7 mouse cellular contexts compared by ENCODE assay signal in genomic region chr5:122146056-122146580, GRCm38 (mm10). TPM values are rescaled to one million over a fixed set of nuclear protein-coding genes. Genes with fewer than 3 reads are reported as not detected.
DNase-seq lines count a peak whose midpoint lies in the region; ATAC-seq lines count a peak whose summit lies in the region.

No protein-coding gene starts in this region.

- H3K4me2 ChIP-seq in hindbrain, embryonic 12.5 days (replicated peaks): no peak overlapping the region
- peak overlapping the region; percentile 70 for H3K4me2 ChIP-seq in liver, embryonic 11.5 days
- H3K4me2 ChIP-seq in neural tube, embryonic 14.5 days (ENCODE audit: low read depth, low read length): no peak overlapping the region

- no peak overlapping the region for H3K9ac ChIP-seq in hindbrain, embryonic 12.5 days
- H3K9ac ChIP-seq in liver, embryonic 11.5 days (ENCODE audit: low read depth, low read length): no peak overlapping the region
- no peak overlapping the region for H3K9ac ChIP-seq in neural tube, embryonic 14.5 days (replicated peaks; ENCODE audit: low read depth, low read length)

- no peak for ATAC-seq in hindbrain, embryonic 12.5 days (ENCODE audit: low FRiP score)
- ATAC-seq in liver, embryonic 11.5 days (replicated peaks; ENCODE audit: low FRiP score): no peak
- ATAC-seq in neural tube, embryonic 14.5 days (ENCODE audit: low read depth): no peak

- no peaks in the 10 kb centered on the region for H3K9me3 ChIP-seq in hindbrain, embryonic 12.5 days (replicated peaks)
- no peaks in the 10 kb centered on the region for H3K9me3 ChIP-seq in liver, embryonic 11.5 days (ENCODE audit: control insufficient read depth, low read length)
- no peaks in the 10 kb centered on the region for H3K9me3 ChIP-seq in neural tube, embryonic 14.5 days (ENCODE audit: control insufficient read depth, low read length)

- H3K4me3 ChIP-seq in hindbrain, embryonic 12.5 days: no peak overlapping the region
- H3K4me3 ChIP-seq in liver, embryonic 11.5 days (ENCODE audit: low read depth, low read length): peak overlapping the region; percentile 50
- no peak overlapping the region for H3K4me3 ChIP-seq in neural tube, embryonic 14.5 days (ENCODE audit: low read depth, low read length)

- H3K36me3 ChIP-seq in hindbrain, embryonic 12.5 days: no peaks in the 10 kb centered on the region
- no peaks in the 10 kb centered on the region for H3K36me3 ChIP-seq in liver, embryonic 11.5 days (ENCODE audit: control insufficient read depth, insufficient read depth, low read length)
- H3K36me3 ChIP-seq in neural tube, embryonic 14.5 days (ENCODE audit: control insufficient read depth, insufficient read depth, low read length): no peaks in the 10 kb centered on the region

- WGBS in hindbrain, embryonic 12.5 days: 55% methylated on average over 10 of the region's 10 CpGs
- 39% methylated on average over 10 of the region's 10 CpGs for WGBS in liver, embryonic 11.5 days
- 66% methylated on average over 10 of the region's 10 CpGs for WGBS in neural tube, embryonic 14.5 days

- H3K27me3 ChIP-seq in hindbrain, embryonic 12.5 days: no peaks in the 10 kb centered on the region
- no peaks in the 10 kb centered on the region for H3K27me3 ChIP-seq in liver, embryonic 11.5 days (replicated peaks; ENCODE audit: control insufficient read depth, insufficient read depth, low read length)
- H3K27me3 ChIP-seq in neural tube, embryonic 14.5 days (ENCODE audit: control insufficient read depth, insufficient read depth, low read length): no peaks in the 10 kb centered on the region

- 0 out of 2 replicates have a peak overlapping the region, but pooled peaks have one; percentile 30 for H3K27ac ChIP-seq in hindbrain, embryonic 12.5 days
- H3K27ac ChIP-seq in liver, embryonic 11.5 days (ENCODE audit: low read depth, low read length): peak overlapping the region; percentile 84
- peak overlapping the region; percentile 34; the same call in 1 of the 2 replicates for H3K27ac ChIP-seq in neural tube, embryonic 14.5 days (ENCODE audit: low read depth, low read length)

- peak; percentile 78 for DNase-seq in 3134 (ENCODE audit: extremely low read depth, insufficient read length, low spot score)
- peak; percentile 53 for DNase-seq in CD4-positive, CD25-positive, alpha-beta regulatory T cell, adult 2 months (ENCODE audit: low read depth, low spot score)
- DNase-seq in gastrocnemius, adult 18-20 months (ENCODE audit: low spot score): peak; percentile 87
- DNase-seq in liver, embryonic 11.5 days (ENCODE audit: low spot score): no peak
- no peak for DNase-seq in layer of hippocampus, postnatal 36 days

- H3K4me1 ChIP-seq in hindbrain, embryonic 12.5 days: 0 out of 2 replicates have a peak, but pooled peaks cover 3% of the 10 kb centered on the region
- H3K4me1 ChIP-seq in liver, embryonic 11.5 days (replicated peaks; ENCODE audit: control insufficient read depth, insufficient read depth, low read length): peaks cover 8% of the 10 kb centered on the region
- H3K4me1 ChIP-seq in neural tube, embryonic 14.5 days (ENCODE audit: control insufficient read depth, insufficient read depth, low read length): no peaks in the 10 kb centered on the region

RNA-seq across cellular contexts. Expression of gene Ccdc63, which starts 5.5 kb away (rescaled TPM):
- not detected for total RNA-seq in gastrocnemius, adult 18-20 months (2021)
- not detected in 2 replicates for polyA plus RNA-seq in hindbrain, embryonic 12.5 days (2016; fragmentation: Nextera tagmentation; extraction: Ambion mirVana)
- polyA plus RNA-seq in liver, embryonic 11.5 days (2014; fragmentation: Nextera tagmentation; extraction: Ambion mirVana): 0.32 and 0.39 TPM in 2 replicates
- 0.13 TPM in 1 of 2 replicates, not detected in the other for polyA plus RNA-seq in neural tube, embryonic 14.5 days (2014; fragmentation: Nextera tagmentation; extraction: Ambion mirVana)
- 1 to 10 TPM in 1 of 2 experiments, under 1 TPM in 1; 0.68 to 1.1 TPM for total RNA-seq in layer of hippocampus, postnatal 36 days (2021)

RNA-seq across cellular contexts. Expression of gene Ppp1cc, which starts 12.0 kb away (rescaled TPM):
- total RNA-seq in gastrocnemius, adult 18-20 months (2021): 100 to 1,000 TPM; 125 to 143 TPM
- polyA plus RNA-seq in hindbrain, embryonic 12.5 days (2016; fragmentation: Nextera tagmentation; extraction: Ambion mirVana): 286 and 293 TPM in 2 replicates
- polyA plus RNA-seq in liver, embryonic 11.5 days (2014; fragmentation: Nextera tagmentation; extraction: Ambion mirVana): 276 and 285 TPM in 2 replicates
- 198 and 202 TPM in 2 replicates for polyA plus RNA-seq in neural tube, embryonic 14.5 days (2014; fragmentation: Nextera tagmentation; extraction: Ambion mirVana)
- 100 to 1,000 TPM; 223 to 225 TPM for total RNA-seq in layer of hippocampus, postnatal 36 days (2021)

RNA-seq across cellular contexts. Expression of gene Myl2, which starts 45.4 kb away (rescaled TPM):
- total RNA-seq in gastrocnemius, adult 18-20 months (2021): 1,000 to 10,000 TPM; 1,098 to 1,338 TPM
- polyA plus RNA-seq in hindbrain, embryonic 12.5 days (2016; fragmentation: Nextera tagmentation; extraction: Ambion mirVana): 2.5 and 3.0 TPM in 2 replicates
- 9.9 and 20.9 TPM in 2 replicates for polyA plus RNA-seq in liver, embryonic 11.5 days (2014; fragmentation: Nextera tagmentation; extraction: Ambion mirVana)
- 0.86 TPM in 1 of 2 replicates, not detected in the other for polyA plus RNA-seq in neural tube, embryonic 14.5 days (2014; fragmentation: Nextera tagmentation; extraction: Ambion mirVana)
- total RNA-seq in layer of hippocampus, postnatal 36 days (2021): 1 to 10 TPM; 1.0 to 1.1 TPM

Comparison
In these comparisons a context has a peak if more than half of its experiments do, and no peak if none do; other contexts are left out.
1. DNase-seq: peak in 3134 (single experiment), CD4-positive, CD25-positive, alpha-beta regulatory T cell, adult 2 months (single experiment) and gastrocnemius, adult 18-20 months (single experiment); none in liver, embryonic 11.5 days (single experiment) and layer of hippocampus, postnatal 36 days (0 of 2).
2. H3K27ac ChIP-seq: peak in every context shown above with its lines; median percentile 84 in liver, embryonic 11.5 days; 34 in neural tube, embryonic 14.5 days; 30 in hindbrain, embryonic 12.5 days.